In the genomic region with DNA sequence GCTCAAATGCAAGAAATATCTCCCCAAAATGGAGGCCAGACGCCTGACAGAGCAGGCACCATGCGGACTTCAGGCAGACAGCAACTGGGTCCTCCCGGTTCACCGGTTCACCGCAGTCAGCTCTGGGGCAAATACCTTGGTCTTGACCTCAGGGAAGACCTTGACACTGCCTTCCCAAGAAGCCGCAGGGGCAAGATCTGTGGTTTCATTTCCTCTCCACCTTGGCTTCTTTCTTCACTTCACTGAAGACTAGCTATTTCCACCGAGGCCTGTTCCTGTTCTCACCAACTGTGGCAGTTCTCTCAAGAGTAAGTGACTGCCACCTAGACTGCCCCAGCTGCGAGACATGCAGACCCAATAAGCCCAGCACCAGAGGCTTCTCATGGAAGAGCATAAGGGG, we compare ENCODE assay signal across 9 mouse cellular contexts. TPM values are rescaled to one million over a fixed set of nuclear protein-coding genes. Genes with fewer than 3 reads are reported as not detected.
A peak's percentile ranks its signal among the peaks of the same experiment; 100 is the strongest.
DNase-seq lines count a peak whose midpoint lies in the region; ATAC-seq lines count a peak whose summit lies in the region.
"Had no signal": no experiment of that assay in that cellular context is flagged by ENCODE, and none has a peak within 500 bp of the region (broad histone marks: within the 10 kb centered on the region; RNA-seq: fewer than 3 reads in every experiment).

No protein-coding gene starts in this region.

- no peak for ATAC-seq in heart, embryonic 14.5 days (ENCODE audit: insufficient number of reproducible peaks, insufficient read depth, low FRiP score, low read depth)

- no peaks in the 10 kb centered on the region for H3K36me3 ChIP-seq in heart, embryonic 14.5 days (ENCODE audit: control insufficient read depth, insufficient read depth, low read length)
- no peaks in the 10 kb centered on the region for H3K36me3 ChIP-seq in midbrain, embryonic 10.5 days

- H3K9ac ChIP-seq in heart, embryonic 14.5 days (ENCODE audit: low read length): no peak overlapping the region

- no peaks in the 10 kb centered on the region for H3K9me3 ChIP-seq in heart, embryonic 14.5 days (ENCODE audit: control insufficient read depth, low read length)
- H3K9me3 ChIP-seq in midbrain, embryonic 10.5 days (replicated peaks): no peaks in the 10 kb centered on the region

- intact Hi-C loops in heart, postnatal 25 days (cut with DNase I): no loop called here

- no peak overlapping the region for H3K4me3 ChIP-seq in heart, embryonic 14.5 days (ENCODE audit: control insufficient read depth in 1 of 2, insufficient read depth in 1 of 2, low read depth in 1 of 2, low read length in 2 of 2)
- H3K4me3 ChIP-seq in midbrain, embryonic 10.5 days: no peak overlapping the region

- peak overlapping the region; percentile 11; the same call in 1 of the 2 replicates for H3K4me2 ChIP-seq in heart, embryonic 14.5 days (ENCODE audit: low read length)

- H3K27ac ChIP-seq in heart, embryonic 14.5 days (replicated peaks in 1 of 2; ENCODE audit: control insufficient read depth in 1 of 2, insufficient read depth in 1 of 2, low read depth in 2 of 2, low read length in 2 of 2): peak overlapping the region; percentile 33 to 67; a peak in 2 of 4 replicates
- H3K27ac ChIP-seq in midbrain, embryonic 10.5 days (replicated peaks): no peak overlapping the region

- H3K27me3 ChIP-seq in heart, embryonic 14.5 days (ENCODE audit: control insufficient read depth, insufficient read depth, low read length): no peaks in the 10 kb centered on the region
- H3K27me3 ChIP-seq in midbrain, embryonic 10.5 days (ENCODE audit: low read depth, poor library complexity, severe bottlenecking): 0 out of 2 replicates have a peak, but pooled peaks cover 11% of the 10 kb centered on the region

- H3K4me1 ChIP-seq in heart, embryonic 14.5 days (ENCODE audit: control insufficient read depth in 2 of 2, insufficient read depth in 2 of 2, low read length in 2 of 2): peaks cover 11 to 32% of the 10 kb centered on the region in 2 experiments
- H3K4me1 ChIP-seq in midbrain, embryonic 10.5 days: peaks cover 27% of the 10 kb centered on the region

- no peak for DNase-seq in heart, postnatal 25 days (ENCODE audit: low spot score)
- peak; percentile 88 for DNase-seq in 416B (ENCODE audit: low read depth)
- DNase-seq in ZHBTc4 (ENCODE audit: low read depth, low spot score): peak; percentile 38
- DNase-seq in naive thymus-derived CD4-positive, alpha-beta T cell, adult 2 months (ENCODE audit: low read depth): peak; percentile 72
- no peak for DNase-seq in midbrain, embryonic 10.5 days (ENCODE audit: low spot score)
- no peak for DNase-seq in cerebellum, adult 9-11 months
- no peak for DNase-seq in left cerebral cortex, adult 9 months (ENCODE audit: low spot score in 2 of 2)
- DNase-seq: layer of hippocampus, postnatal 36 days had no signal

- 64% methylated on average over 8 of the region's 8 CpGs for WGBS in heart, embryonic 14.5 days
- WGBS in midbrain, embryonic 10.5 days: 78% methylated on average over 8 of the region's 8 CpGs

RNA-seq across cellular contexts. Expression of a gene that starts 5.4 kb away (rescaled TPM):
- polyA plus RNA-seq in heart, embryonic 14.5 days (2014; fragmentation: Nextera tagmentation; extraction: Ambion mirVana): 14.4 and 15.0 TPM in 2 replicates
- total RNA-seq in heart, postnatal 25 days (2021): 10 to 100 TPM; 20.1 to 21.1 TPM
- polyA plus RNA-seq in midbrain, embryonic 10.5 days (2016; fragmentation: Nextera tagmentation; extraction: Ambion mirVana): 10.9 and 12.6 TPM in 2 replicates

RNA-seq across cellular contexts. Expression of a gene that starts 27.8 kb away (rescaled TPM):
- polyA plus RNA-seq in heart, embryonic 14.5 days (2014; fragmentation: Nextera tagmentation; extraction: Ambion mirVana): 235 and 239 TPM in 2 replicates
- total RNA-seq in heart, postnatal 25 days (2021): 100 to 1,000 TPM; 207 to 215 TPM
- 288 and 305 TPM in 2 replicates for polyA plus RNA-seq in midbrain, embryonic 10.5 days (2016; fragmentation: Nextera tagmentation; extraction: Ambion mirVana)

Comparison
In these comparisons a context has a peak if more than half of its experiments do, and no peak if none do; other contexts are left out.
1. DNase-seq: peak in 416B (single experiment), ZHBTc4 (single experiment) and naive thymus-derived CD4-positive, alpha-beta T cell, adult 2 months (single experiment); none in heart, postnatal 25 days (single experiment), midbrain, embryonic 10.5 days (single experiment), cerebellum, adult 9-11 months (single experiment) and left cerebral cortex, adult 9 months (0 of 2).